Mouse (Mus musculus): ENCODE measurements around the gene Dusp14. TPM values are rescaled to one million over a fixed set of nuclear protein-coding genes. Genes with fewer than 3 reads are reported as not detected.

Gene Dusp14
- polyA plus RNA-seq, 1 experiment from 2014 or later, result 6.9 TPM

- no peaks in the 10 kb centered on the region for H3K9me3 ChIP-seq
- H3K27ac ChIP-seq, result no peak overlapping the region
- 24% methylated on average over 2 of the region's 2 CpGs for WGBS
- H3K4me1 ChIP-seq, result peaks cover 35% of the 10 kb centered on the region
- peaks cover 26% of the 10 kb centered on the region; the same call in 1 of the 2 replicates for H3K27me3 ChIP-seq (ENCODE audit: insufficient read depth, poor library complexity, severe bottlenecking)
- H3K36me3 ChIP-seq, result no peaks in the 10 kb centered on the region
- no peak overlapping the region for H3K4me3 ChIP-seq
- peak; percentile 81 for DNase-seq (ENCODE audit: low spot score)
Measured at GRCm38 (mm10) chr11:84062805-84063204, 6.3 kb downstream of the Dusp14 start.

GRCm38 (mm10) chr11:84061881-84062280 is 7.2 kb downstream of the Dusp14 start:
- no peak overlapping the region for H3K27ac ChIP-seq
- H3K9me3 ChIP-seq, result no peaks in the 10 kb centered on the region
- no peaks in the 10 kb centered on the region for H3K36me3 ChIP-seq
- H3K4me1 ChIP-seq, result peaks cover 28% of the 10 kb centered on the region
- no peak overlapping the region for H3K4me3 ChIP-seq
- 66% methylated on average over 2 of the region's 2 CpGs for WGBS
- no peak for DNase-seq (ENCODE audit: low spot score)
- peaks cover 21% of the 10 kb centered on the region; the same call in 1 of the 2 replicates for H3K27me3 ChIP-seq (ENCODE audit: insufficient read depth, poor library complexity, severe bottlenecking)

GRCm38 (mm10) chr11:84060635-84061034 is 8.4 kb downstream of the Dusp14 start:
- H3K27me3 ChIP-seq (ENCODE audit: insufficient read depth, poor library complexity, severe bottlenecking), result peaks cover 9% of the 10 kb centered on the region; the same call in 1 of the 2 replicates
- H3K36me3 ChIP-seq, result 0 out of 2 replicates have a peak, but pooled peaks cover under 1% of the 10 kb centered on the region
- peaks cover 15% of the 10 kb centered on the region; the same call in 1 of the 2 replicates for H3K4me1 ChIP-seq
- no peak for DNase-seq (ENCODE audit: low spot score)
- no peaks in the 10 kb centered on the region for H3K9me3 ChIP-seq
- H3K4me3 ChIP-seq, result no peak overlapping the region
- no peak overlapping the region for H3K27ac ChIP-seq
- 82% methylated on average over 6 of the region's 6 CpGs for WGBS

- WGBS, result 87% methylated on average over 2 of the region's 2 CpGs
- 0 out of 2 replicates have a peak, but pooled peaks cover 3% of the 10 kb centered on the region for H3K36me3 ChIP-seq
Measured at GRCm38 (mm10) chr11:84059784-84060183, 9.3 kb downstream of the Dusp14 start.

GRCm38 (mm10) chr11:84057418-84057817 is 11.6 kb downstream of the Dusp14 start:
- Histone ChIP-seq H3K36me3 (0 out of 2 replicates have a peak, but pooled peaks cover 3% of the 10 kb centered on the region), H3K4me3 (no peak overlapping the region), H3K27ac (no peak overlapping the region), H3K27me3 (ENCODE audit: insufficient read depth, poor library complexity, severe bottlenecking) (peaks cover 7% of the 10 kb centered on the region; the same call in 1 of the 2 replicates), H3K9me3 (no peaks in the 10 kb centered on the region), H3K4me1 (peaks cover 7% of the 10 kb centered on the region; the same call in 1 of the 2 replicates)
- WGBS, result 86% methylated on average over 2 of the region's 2 CpGs
- no peak for DNase-seq (ENCODE audit: low spot score)

More at GRCm38 (mm10) chr11:84059784-84060183, 9.3 kb downstream of the Dusp14 start:
- H3K9me3 ChIP-seq, result no peaks in the 10 kb centered on the region
- no peak overlapping the region for H3K27ac ChIP-seq
- H3K4me3 ChIP-seq, result no peak overlapping the region
- H3K27me3 ChIP-seq (ENCODE audit: insufficient read depth, poor library complexity, severe bottlenecking), result peaks cover 7% of the 10 kb centered on the region; the same call in 1 of the 2 replicates
- DNase-seq (ENCODE audit: low spot score), result no peak
- H3K4me1 ChIP-seq, result peaks cover 15% of the 10 kb centered on the region; the same call in 1 of the 2 replicates

- H3K4me1 ChIP-seq, result peaks cover 6% of the 10 kb centered on the region; the same call in 1 of the 2 replicates
- DNase-seq (ENCODE audit: low spot score), result no peak
- no peak overlapping the region for H3K27ac ChIP-seq
- H3K4me3 ChIP-seq, result no peak overlapping the region
- H3K27me3 ChIP-seq (ENCODE audit: insufficient read depth, poor library complexity, severe bottlenecking), result no peaks in the 10 kb centered on the region
- WGBS, result 66% methylated on average over 10 of the region's 10 CpGs
- no peaks in the 10 kb centered on the region for H3K9me3 ChIP-seq
- 0 out of 2 replicates have a peak, but pooled peaks cover 3% of the 10 kb centered on the region for H3K36me3 ChIP-seq
Measured at GRCm38 (mm10) chr11:84053524-84054163, 15.4 kb downstream of the Dusp14 start.

GRCm38 (mm10) chr11:84053055-84053454 is 16.0 kb downstream of the Dusp14 start:
- WGBS, result 74% methylated on average over 7 of the region's 7 CpGs
- 0 out of 2 replicates have a peak, but pooled peaks cover 3% of the 10 kb centered on the region for H3K36me3 ChIP-seq
- H3K4me3 ChIP-seq, result no peak overlapping the region
- no peak for DNase-seq (ENCODE audit: low spot score)
- no peak overlapping the region for H3K27ac ChIP-seq
- peaks cover 6% of the 10 kb centered on the region; the same call in 1 of the 2 replicates for H3K4me1 ChIP-seq
- H3K27me3 ChIP-seq (ENCODE audit: insufficient read depth, poor library complexity, severe bottlenecking), result no peaks in the 10 kb centered on the region
- no peaks in the 10 kb centered on the region for H3K9me3 ChIP-seq

GRCm38 (mm10) chr11:84048411-84048810 is 20.6 kb downstream of the Dusp14 start:
- no peaks in the 10 kb centered on the region for H3K27me3 ChIP-seq (ENCODE audit: insufficient read depth, poor library complexity, severe bottlenecking)
- WGBS, result 83% methylated on average over 10 of the region's 10 CpGs
- no peaks in the 10 kb centered on the region for H3K36me3 ChIP-seq
- no peak for DNase-seq (ENCODE audit: low spot score)
- H3K9me3 ChIP-seq, result no peaks in the 10 kb centered on the region
- no peak overlapping the region for H3K4me3 ChIP-seq
- no peak overlapping the region for H3K27ac ChIP-seq
- H3K4me1 ChIP-seq, result 0 out of 2 replicates have a peak, but pooled peaks cover 5% of the 10 kb centered on the region

- 60% methylated on average over 4 of the region's 4 CpGs for WGBS
- Histone ChIP-seq H3K4me1 (0 out of 2 replicates have a peak, but pooled peaks cover 8% of the 10 kb centered on the region), H3K27ac (no peak overlapping the region), H3K36me3 (0 out of 2 replicates have a peak, but pooled peaks cover 7% of the 10 kb centered on the region), H3K9me3 (no peaks in the 10 kb centered on the region), H3K27me3 (ENCODE audit: insufficient read depth, poor library complexity, severe bottlenecking) (no peaks in the 10 kb centered on the region), H3K4me3 (no peak overlapping the region)
- no peak for DNase-seq (ENCODE audit: low spot score)
Measured at GRCm38 (mm10) chr11:84047270-84047669, 21.8 kb downstream of the Dusp14 start.

GRCm38 (mm10) chr11:84044988-84045387 is 24.1 kb downstream of the Dusp14 start:
- DNase-seq (ENCODE audit: low spot score), result no peak
- Histone ChIP-seq H3K27ac (no peak overlapping the region), H3K36me3 (peaks cover 21% of the 10 kb centered on the region), H3K9me3 (no peaks in the 10 kb centered on the region), H3K4me1 (peaks cover 18% of the 10 kb centered on the region; the same call in 1 of the 2 replicates), H3K4me3 (no peak overlapping the region), H3K27me3 (ENCODE audit: insufficient read depth, poor library complexity, severe bottlenecking) (no peaks in the 10 kb centered on the region)
- WGBS, result 15% methylated on average over 1 of the region's 1 CpGs

GRCm38 (mm10) chr11:84042808-84043762 is 26.0 kb downstream of the Dusp14 start:
- DNase-seq (ENCODE audit: low spot score), result no peak
- H3K36me3 ChIP-seq, result peaks cover 21% of the 10 kb centered on the region
- no peak overlapping the region for H3K4me3 ChIP-seq
- H3K9me3 ChIP-seq, result no peaks in the 10 kb centered on the region
- 77% methylated on average over 14 of the region's 14 CpGs for WGBS
- H3K4me1 ChIP-seq, result peaks cover 27% of the 10 kb centered on the region
- no peaks in the 10 kb centered on the region for H3K27me3 ChIP-seq (ENCODE audit: insufficient read depth, poor library complexity, severe bottlenecking)
- H3K27ac ChIP-seq, result no peak overlapping the region

- Histone ChIP-seq H3K36me3 (peaks cover 21% of the 10 kb centered on the region), H3K4me3 (no peak overlapping the region), H3K27me3 (ENCODE audit: insufficient read depth, poor library complexity, severe bottlenecking) (no peaks in the 10 kb centered on the region), H3K4me1 (peaks cover 22% of the 10 kb centered on the region), H3K27ac (no peak overlapping the region), H3K9me3 (no peaks in the 10 kb centered on the region)
- no peak for DNase-seq (ENCODE audit: low spot score)
- 61% methylated on average over 6 of the region's 6 CpGs for WGBS
Measured at GRCm38 (mm10) chr11:84040621-84041020, 28.4 kb downstream of the Dusp14 start.

All from heart, embryonic 10.5 days (tissue).